Mouse (Mus musculus): ENCODE results near the gene Fam192a.

GRCm38 (mm10) chr8:94549041-94549440 lies 52.8 kb downstream of the Fam192a start:
- no peak for TF ChIP-seq CTCF (IDR thresholded peaks at IDR 0.05; ENCODE audit: insufficient read depth, low read length)
- TF ChIP-seq POLR2A (IDR thresholded peaks at IDR 0.05; ENCODE audit: borderline replicate concordance, extremely low read depth, low read depth, low read length): no peak
